ENCODE assay signal across 8 mouse cellular contexts in the genomic region with DNA sequence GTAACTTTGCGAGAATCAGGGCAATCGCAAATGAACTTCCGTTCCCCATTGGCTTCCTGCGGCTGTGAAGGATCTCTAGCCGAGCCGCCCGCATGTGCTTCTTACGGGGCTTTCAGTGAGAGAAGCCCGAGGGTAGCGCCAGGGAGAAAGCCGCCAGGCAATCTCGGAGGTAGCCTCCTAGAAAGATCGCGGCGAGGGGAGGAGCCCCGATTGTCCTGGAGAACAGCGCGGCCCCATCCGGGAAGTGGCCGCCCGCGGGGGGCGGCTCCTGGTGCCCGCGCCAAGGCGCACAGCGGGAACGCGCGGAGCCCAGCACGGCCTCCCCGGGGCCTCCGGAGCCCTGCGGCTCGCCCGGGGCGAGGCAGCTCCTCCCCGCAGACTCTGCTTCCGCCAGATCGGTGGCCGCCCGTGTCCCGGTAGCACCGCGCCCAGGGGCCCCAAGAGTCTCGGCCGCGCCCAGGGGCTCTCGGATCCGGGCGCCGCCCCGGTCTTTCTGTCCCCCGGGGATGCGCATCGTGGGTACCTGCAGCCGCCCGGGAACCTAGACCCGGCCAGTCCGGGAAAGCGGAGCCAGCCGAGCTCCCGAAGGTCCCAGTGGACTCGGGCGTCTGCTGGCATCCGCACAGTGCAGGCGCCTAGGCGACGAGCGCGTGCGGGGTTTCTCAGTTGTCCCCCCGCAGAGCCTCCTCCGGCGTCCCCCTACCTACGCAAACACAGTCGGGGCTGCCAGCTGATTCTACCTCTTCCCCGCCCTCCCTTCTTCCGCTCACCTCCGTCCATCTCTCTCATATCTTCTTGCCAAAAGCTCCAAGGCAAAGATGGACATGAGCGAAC.
DNase-seq lines count a peak whose midpoint lies in the region; ATAC-seq and TF ChIP-seq lines count a peak whose summit lies in the region.

No protein-coding gene starts in this region.

- peak overlapping the region; percentile 79 for H3K9ac ChIP-seq in heart, embryonic 15.5 days
- peak overlapping the region; percentile 59 for H3K9ac ChIP-seq in liver, embryonic 13.5 days
- peak overlapping the region; percentile 73 for H3K9ac ChIP-seq in stomach, embryonic 16.5 days (ENCODE audit: low read length)

- peaks cover 21% of the 10 kb centered on the region for H3K27me3 ChIP-seq in forebrain, embryonic 10.5 days (ENCODE audit: poor library complexity, severe bottlenecking)
- no peaks in the 10 kb centered on the region for H3K27me3 ChIP-seq in heart, embryonic 15.5 days
- peaks cover 37% of the 10 kb centered on the region for H3K27me3 ChIP-seq in liver, embryonic 13.5 days
- no peaks in the 10 kb centered on the region for H3K27me3 ChIP-seq in stomach, embryonic 16.5 days (ENCODE audit: control insufficient read depth, insufficient read depth, low read length)

- H3K27ac ChIP-seq in forebrain, embryonic 10.5 days: peak overlapping the region; percentile 94
- peak overlapping the region; percentile 97 for H3K27ac ChIP-seq in heart, embryonic 15.5 days
- no peak overlapping the region for H3K27ac ChIP-seq in liver, embryonic 13.5 days
- peak overlapping the region; percentile 84 for H3K27ac ChIP-seq in stomach, embryonic 16.5 days (ENCODE audit: low read length)

- no peaks in the 10 kb centered on the region for H3K9me3 ChIP-seq in forebrain, embryonic 10.5 days
- H3K9me3 ChIP-seq in heart, embryonic 15.5 days (replicated peaks): no peaks in the 10 kb centered on the region
- no peaks in the 10 kb centered on the region for H3K9me3 ChIP-seq in liver, embryonic 13.5 days (replicated peaks)
- no peaks in the 10 kb centered on the region for H3K9me3 ChIP-seq in stomach, embryonic 16.5 days (replicated peaks; ENCODE audit: control insufficient read depth, low read length)

- H3K4me1 ChIP-seq in forebrain, embryonic 10.5 days: peaks cover 30% of the 10 kb centered on the region
- H3K4me1 ChIP-seq in heart, embryonic 15.5 days (replicated peaks): peaks cover 14% of the 10 kb centered on the region
- peaks cover 4% of the 10 kb centered on the region; the same call in 1 of the 2 replicates for H3K4me1 ChIP-seq in liver, embryonic 13.5 days (replicated peaks)
- peaks cover 3% of the 10 kb centered on the region; the same call in 1 of the 2 replicates for H3K4me1 ChIP-seq in stomach, embryonic 16.5 days (ENCODE audit: control insufficient read depth, insufficient read depth, low read length)

- H3K36me3 ChIP-seq in forebrain, embryonic 10.5 days (replicated peaks): no peaks in the 10 kb centered on the region
- H3K36me3 ChIP-seq in heart, embryonic 15.5 days: no peaks in the 10 kb centered on the region
- no peaks in the 10 kb centered on the region for H3K36me3 ChIP-seq in liver, embryonic 13.5 days
- no peaks in the 10 kb centered on the region for H3K36me3 ChIP-seq in stomach, embryonic 16.5 days (ENCODE audit: control insufficient read depth, insufficient read depth, low read length)

- peak; percentile 69 for DNase-seq in CD4-positive, CD25-positive, alpha-beta regulatory T cell, adult 2 months (ENCODE audit: low read depth, low spot score)
- DNase-seq in brain, embryonic 14.5 days (ENCODE audit: low read depth): peak; percentile 90
- peak; percentile 73 for DNase-seq in forebrain, embryonic 10.5 days (ENCODE audit: extremely low spot score, low spot score)
- peak; percentile 80 to 87 for DNase-seq in kidney, postnatal 25 days
- DNase-seq in liver, embryonic 13.5 days: peak; percentile 26
- peak; percentile 78 for DNase-seq in neural tube, embryonic 10.5 days (ENCODE audit: extremely low spot score, low spot score)

- H3K4me3 ChIP-seq in forebrain, embryonic 10.5 days: peak overlapping the region; percentile 84
- peak overlapping the region; percentile 86 for H3K4me3 ChIP-seq in heart, embryonic 15.5 days
- peak overlapping the region; percentile 61 for H3K4me3 ChIP-seq in liver, embryonic 13.5 days (replicated peaks)
- H3K4me3 ChIP-seq in stomach, embryonic 16.5 days (replicated peaks; ENCODE audit: low read length): peak overlapping the region; percentile 67

- WGBS in forebrain, embryonic 10.5 days: under 1% methylated on average over 81 of the region's 81 CpGs
- WGBS in heart, embryonic 15.5 days: under 1% methylated on average over 76 of the region's 81 CpGs
- WGBS in liver, embryonic 13.5 days (ENCODE audit: insufficient replicate concordance): under 1% methylated on average over 63 of the region's 81 CpGs
- under 1% methylated on average over 77 of the region's 81 CpGs for WGBS in stomach, embryonic 16.5 days

- H3K4me2 ChIP-seq in heart, embryonic 15.5 days: peak overlapping the region; percentile 97
- peak overlapping the region; percentile 78 for H3K4me2 ChIP-seq in liver, embryonic 13.5 days
- peak overlapping the region; percentile 99 for H3K4me2 ChIP-seq in stomach, embryonic 16.5 days (ENCODE audit: low read depth, low read length)

- TF ChIP-seq POLR2A in brain, embryonic 14.5 days (IDR thresholded peaks at IDR 0.05; ENCODE audit: borderline replicate concordance, extremely low read depth, insufficient read depth, insufficient read length, poor library complexity, severe bottlenecking): peak; percentile 82

- TF ChIP-seq CTCF in brain, embryonic 14.5 days (IDR thresholded peaks at IDR 0.05; ENCODE audit: borderline replicate concordance, extremely low read depth, insufficient read depth, insufficient read length): no peak

- peak; percentile 93 for ATAC-seq in heart, embryonic 15.5 days (replicated peaks; ENCODE audit: insufficient number of reproducible peaks, insufficient read depth, low FRiP score, low read depth)
- ATAC-seq in liver, embryonic 13.5 days (ENCODE audit: low read depth): peak; percentile 77
- ATAC-seq in stomach, embryonic 16.5 days (ENCODE audit: insufficient read depth, low FRiP score): peak; percentile 91

Comparison
In these comparisons a context has a peak if more than half of its experiments do, and no peak if none do; other contexts are left out.
1. DNase-seq: peak in every context shown above with its lines; median percentile 90 in brain, embryonic 14.5 days; 84 in kidney, postnatal 25 days; 78 in neural tube, embryonic 10.5 days; 73 in forebrain, embryonic 10.5 days; 69 in CD4-positive, CD25-positive, alpha-beta regulatory T cell, adult 2 months; 26 in liver, embryonic 13.5 days.